Mouse (Mus musculus) intestine, embryonic 16.5 days (tissue): ENCODE measurements at regions not wholly inside any gene's neighbourhood (a gene's known extent, or its start where the extent isn't known, plus 50 kb on each side); places are given as distances from the start of the nearest gene placed in this dataset.

Experiments
- ATAC-seq: fragments of 200-750 bp; cut with Nextera tagmentation; 2 replicates; pipeline ENCODE4 v1.8.0; 2017; ENCODE audit warnings: moderate TSS enrichment, moderate library complexity
- H3K27ac ChIP-seq: fragments of 300-500 bp; sonication (generic); 2 replicates; pipeline ENCODE4 v1.5.1; 2014; ENCODE audit warnings: mild to moderate bottlenecking, low read length
- H3K27me3 ChIP-seq: fragments of 300-500 bp; sonication (generic); replicated peaks from 2 replicates; pipeline ENCODE4 v1.6.1; 2014; ENCODE audit warnings: low read length, control low read depth, mixed read lengths; ENCODE audit not compliant: control insufficient read depth, insufficient read depth
- H3K36me3 ChIP-seq: fragments of 300-500 bp; sonication (generic); 2 replicates; pipeline ENCODE4 v1.6.1; 2014; ENCODE audit warnings: low read length, control low read depth; ENCODE audit not compliant: control insufficient read depth, insufficient read depth
- H3K4me1 ChIP-seq: fragments of 300-500 bp; sonication (generic); 2 replicates; pipeline ENCODE4 v1.6.1; 2014; ENCODE audit warnings: low read length, control low read depth, mixed read lengths; ENCODE audit not compliant: control insufficient read depth, insufficient read depth
- H3K4me2 ChIP-seq: fragments of 300-500 bp; sonication (generic); 2 replicates; pipeline ENCODE4 v1.6.1; 2014; ENCODE audit warnings: low read depth, low read length, control low read depth
- H3K4me3 ChIP-seq: fragments of 300-500 bp; sonication (generic); 2 replicates; pipeline ENCODE4 v1.5.1; 2014; ENCODE audit warnings: mild to moderate bottlenecking, low read length
- H3K9ac ChIP-seq: fragments of 300-500 bp; sonication (generic); 2 replicates; pipeline ENCODE4 v1.6.1; 2014; ENCODE audit warnings: low read depth, low read length
- H3K9me3 ChIP-seq: fragments of 300-500 bp; sonication (generic); 2 replicates; pipeline ENCODE4 v1.6.1; 2016; ENCODE audit warnings: low read length, control low read depth; ENCODE audit not compliant: control insufficient read depth
- WGBS: fragments of 180-500 bp; shearing (Covaris S2); extraction: QIAGEN DNeasy Blood & Tissue Kit; methylation state at CpG from one replicate; pipeline ENCODE4 v1.1.7; 2014; 5-methylcytosine and 5-hydroxymethylcytosine counted together

- WGBS, result 85% methylated on average over 8 of the region's 8 CpGs
- no peaks in the 10 kb centered on the region for H3K27me3 ChIP-seq
- no peaks in the 10 kb centered on the region for H3K9me3 ChIP-seq
- no peaks in the 10 kb centered on the region for H3K36me3 ChIP-seq
- H3K4me2 ChIP-seq, result no peak overlapping the region
- H3K4me1 ChIP-seq, result peaks cover 1% of the 10 kb centered on the region; the same call in 1 of the 2 replicates
- no peak for ATAC-seq
- no peak overlapping the region for H3K4me3 ChIP-seq
- H3K27ac ChIP-seq, result no peak overlapping the region
- H3K9ac ChIP-seq, result no peak overlapping the region
Measured at GRCm38 (mm10) chr8:126704706-126705105, 110.9 kb upstream of the Irf2bp2 start.

- WGBS, result 76% methylated on average over 5 of the region's 5 CpGs
- H3K4me1 ChIP-seq, result peaks cover 13% of the 10 kb centered on the region
- no peak overlapping the region for H3K4me3 ChIP-seq
- no peak overlapping the region for H3K27ac ChIP-seq
- H3K9ac ChIP-seq, result no peak overlapping the region
- ATAC-seq, result no peak
- no peaks in the 10 kb centered on the region for H3K36me3 ChIP-seq
- no peaks in the 10 kb centered on the region for H3K9me3 ChIP-seq
- no peaks in the 10 kb centered on the region for H3K27me3 ChIP-seq
- no peak overlapping the region for H3K4me2 ChIP-seq
Measured at GRCm38 (mm10) chr8:126703546-126703945, 109.8 kb upstream of the Irf2bp2 start.

DNA sequence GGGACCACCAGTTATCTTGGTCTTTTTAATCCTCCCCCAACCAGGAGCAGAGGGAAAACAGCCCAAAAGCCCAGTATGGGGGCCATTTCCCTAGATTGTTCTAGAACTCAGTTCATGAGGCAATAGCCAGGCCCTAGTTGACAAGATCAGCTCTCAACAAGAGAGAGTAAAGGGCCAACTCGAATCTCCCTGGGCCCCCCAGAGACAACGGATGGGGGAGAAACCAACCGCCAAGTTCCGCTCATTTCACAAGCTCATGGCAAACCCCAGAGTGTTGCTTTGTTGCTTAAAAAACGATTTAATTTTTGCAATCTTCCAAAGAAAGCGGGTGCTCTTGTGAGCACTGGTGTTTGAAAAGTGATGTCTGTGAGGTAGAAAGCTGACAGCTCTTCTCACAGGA lies 108.5 kb upstream of the Irf2bp2 start:
- H3K9me3 ChIP-seq, result no peaks in the 10 kb centered on the region
- WGBS, result 81% methylated on average over 6 of the region's 6 CpGs
- H3K9ac ChIP-seq, result no peak overlapping the region
- H3K4me3 ChIP-seq, result no peak overlapping the region
- no peaks in the 10 kb centered on the region for H3K36me3 ChIP-seq
- no peak overlapping the region for H3K27ac ChIP-seq
- H3K4me1 ChIP-seq, result peaks cover 18% of the 10 kb centered on the region
- ATAC-seq, result no peak
- no peak overlapping the region for H3K4me2 ChIP-seq
- no peaks in the 10 kb centered on the region for H3K27me3 ChIP-seq

DNA sequence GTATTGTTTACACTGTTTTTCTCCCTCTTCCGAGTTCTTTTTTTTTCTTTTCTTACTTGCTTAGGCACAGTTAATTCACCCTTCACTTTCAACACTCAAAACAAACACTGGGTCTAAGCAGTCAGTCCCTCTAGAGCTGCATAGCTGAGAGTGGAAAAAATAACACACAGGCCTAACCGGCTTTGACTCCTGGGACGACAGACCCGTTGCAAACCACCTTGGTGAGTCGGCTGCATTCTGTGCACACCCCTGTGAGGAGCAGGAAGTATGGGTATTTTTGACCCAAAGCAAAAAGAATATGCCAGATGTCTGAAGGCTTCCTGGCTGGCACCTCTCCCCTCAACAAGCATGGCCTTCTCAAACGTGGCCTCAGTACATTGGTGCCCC lies 105.6 kb upstream of the Irf2bp2 start:
- Histone ChIP-seq H3K4me2 (no peak overlapping the region), H3K36me3 (no peaks in the 10 kb centered on the region), H3K4me3 (no peak overlapping the region), H3K9ac (0 out of 2 replicates have a peak overlapping the region, but pooled peaks have one; percentile 4), H3K27ac (peak overlapping the region; percentile 69), H3K27me3 (no peaks in the 10 kb centered on the region), H3K4me1 (peaks cover 18% of the 10 kb centered on the region), H3K9me3 (no peaks in the 10 kb centered on the region)
- no peak for ATAC-seq
- WGBS, result 12% methylated on average over 6 of the region's 6 CpGs

DNA sequence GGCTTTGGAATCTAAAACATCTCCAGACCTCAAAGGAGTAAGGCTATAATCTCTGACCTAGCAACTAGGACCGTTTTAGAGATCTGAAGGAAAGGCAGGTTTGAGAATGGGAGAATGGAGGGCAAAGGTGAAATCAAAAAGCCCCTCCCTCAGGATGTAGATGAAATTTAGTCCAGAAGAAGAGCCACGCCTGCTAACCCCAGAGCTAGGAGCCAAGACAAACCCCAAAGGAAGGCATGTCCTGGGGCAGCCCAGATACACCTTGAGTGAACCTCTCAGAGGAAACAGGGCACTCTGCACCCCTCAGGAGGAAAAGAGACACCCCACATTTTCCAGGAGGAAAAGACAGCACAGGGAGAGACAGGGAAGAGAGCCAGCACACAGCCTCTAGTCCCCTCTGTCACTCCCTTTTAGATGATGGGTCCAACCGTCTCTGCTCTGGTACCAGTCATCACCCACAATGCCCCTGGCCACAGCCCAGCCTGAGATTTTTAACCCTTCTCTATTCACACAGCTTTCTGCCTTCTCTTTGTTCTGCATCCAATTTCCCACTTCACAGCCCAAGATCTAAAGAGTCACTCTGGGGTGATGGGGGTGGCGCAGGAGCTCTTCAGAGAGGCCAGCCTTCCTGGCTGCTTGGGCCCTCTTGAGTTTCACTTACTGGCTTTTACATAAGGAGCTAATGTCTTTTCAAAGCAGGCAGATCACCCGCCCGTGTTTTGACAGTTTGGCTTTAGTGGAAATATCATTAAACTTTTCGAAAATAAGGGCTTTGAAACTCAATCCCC lies 105.0 kb upstream of the Irf2bp2 start:
- H3K9me3 ChIP-seq, result no peaks in the 10 kb centered on the region
- H3K4me3 ChIP-seq, result no peak overlapping the region
- H3K4me1 ChIP-seq, result peaks cover 18% of the 10 kb centered on the region
- 0 out of 2 replicates have a peak, but pooled peaks have one; percentile 9 for ATAC-seq
- H3K4me2 ChIP-seq, result no peak overlapping the region
- H3K27ac ChIP-seq, result peak overlapping the region; percentile 38; the same call in 1 of the 2 replicates
- no peaks in the 10 kb centered on the region for H3K27me3 ChIP-seq
- no peaks in the 10 kb centered on the region for H3K36me3 ChIP-seq
- no peak overlapping the region for H3K9ac ChIP-seq
- WGBS, result 39% methylated on average over 7 of the region's 7 CpGs

- no peaks in the 10 kb centered on the region for H3K27me3 ChIP-seq
- no peak overlapping the region for H3K9ac ChIP-seq
- H3K4me3 ChIP-seq, result no peak overlapping the region
- H3K9me3 ChIP-seq, result no peaks in the 10 kb centered on the region
- H3K4me2 ChIP-seq, result no peak overlapping the region
- peaks cover 18% of the 10 kb centered on the region for H3K4me1 ChIP-seq
- no peak overlapping the region for H3K27ac ChIP-seq
- WGBS, result 87% methylated on average over 7 of the region's 7 CpGs
- no peaks in the 10 kb centered on the region for H3K36me3 ChIP-seq
- ATAC-seq, result no peak
Measured at GRCm38 (mm10) chr8:126696346-126697010, 102.7 kb upstream of the Irf2bp2 start.

DNA sequence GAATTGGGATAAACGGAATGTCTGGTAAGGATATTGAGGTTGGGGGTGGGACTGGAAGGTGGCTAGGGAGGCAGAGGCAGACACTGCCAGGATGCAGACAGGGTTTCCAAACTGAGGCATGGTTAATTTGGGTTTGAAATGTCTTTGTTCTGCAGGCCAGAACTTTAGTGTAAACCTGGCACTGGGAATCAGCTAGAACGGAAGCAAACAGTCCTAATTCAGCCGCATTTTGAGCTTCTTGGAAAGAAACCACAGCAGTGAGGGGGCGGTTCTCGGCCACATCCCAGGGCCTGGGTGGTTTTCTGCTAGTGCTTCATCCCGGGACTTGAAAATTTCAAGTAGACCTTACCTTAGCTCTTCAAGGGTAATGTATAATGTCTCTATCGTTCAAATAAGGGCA lies 100.6 kb upstream of the Irf2bp2 start:
- no peak overlapping the region for H3K4me2 ChIP-seq
- H3K9ac ChIP-seq, result no peak overlapping the region
- no peak for ATAC-seq
- H3K4me3 ChIP-seq, result no peak overlapping the region
- no peaks in the 10 kb centered on the region for H3K27me3 ChIP-seq
- 65% methylated on average over 7 of the region's 7 CpGs for WGBS
- no peaks in the 10 kb centered on the region for H3K9me3 ChIP-seq
- H3K4me1 ChIP-seq, result peaks cover 13% of the 10 kb centered on the region
- no peaks in the 10 kb centered on the region for H3K36me3 ChIP-seq
- H3K27ac ChIP-seq, result no peak overlapping the region

DNA sequence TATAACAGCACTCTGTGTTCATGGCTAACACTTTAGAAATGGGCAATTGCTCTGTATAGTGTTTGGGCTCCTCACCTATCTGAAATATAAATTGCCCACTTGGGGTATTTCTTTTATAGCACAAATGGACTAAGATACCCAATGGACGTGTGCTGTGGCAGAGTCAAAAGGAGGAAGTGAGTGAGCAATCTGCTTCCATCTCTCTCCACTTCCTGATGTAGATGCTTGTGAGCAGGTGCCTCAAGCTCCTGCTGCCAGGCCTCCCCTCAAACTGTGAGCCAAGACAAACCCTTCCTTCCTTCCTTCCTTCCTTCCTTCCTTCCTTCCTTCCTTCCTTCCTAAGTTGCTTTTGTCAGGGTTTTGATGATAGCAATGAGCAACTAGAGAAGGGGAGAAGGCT lies 99.9 kb upstream of the Irf2bp2 start:
- Histone ChIP-seq H3K27ac (no peak overlapping the region), H3K36me3 (no peaks in the 10 kb centered on the region), H3K4me3 (no peak overlapping the region), H3K27me3 (no peaks in the 10 kb centered on the region), H3K4me2 (no peak overlapping the region), H3K4me1 (peaks cover 6% of the 10 kb centered on the region), H3K9me3 (no peaks in the 10 kb centered on the region), H3K9ac (no peak overlapping the region)
- WGBS, result 84% methylated on average over 1 of the region's 1 CpGs
- no peak for ATAC-seq

- H3K4me3 ChIP-seq, result no peak overlapping the region
- H3K4me2 ChIP-seq, result no peak overlapping the region
- H3K9ac ChIP-seq, result no peak overlapping the region
- no peaks in the 10 kb centered on the region for H3K36me3 ChIP-seq
- no peaks in the 10 kb centered on the region; the same call in 1 of the 2 replicates for H3K4me1 ChIP-seq
- no peak overlapping the region for H3K27ac ChIP-seq
- no peak for ATAC-seq
- no peaks in the 10 kb centered on the region for H3K27me3 ChIP-seq
- H3K9me3 ChIP-seq, result no peaks in the 10 kb centered on the region
- WGBS, result 93% methylated on average over 3 of the region's 3 CpGs
Measured at GRCm38 (mm10) chr8:126692711-126693110, 98.9 kb upstream of the Irf2bp2 start.
